Mouse (Mus musculus): ENCODE measurements around the gene Fer1l4. TPM values are rescaled to one million over a fixed set of nuclear protein-coding genes. Genes with fewer than 3 reads are reported as not detected.

Gene Fer1l4
- polyA plus RNA-seq, 1 experiment from 2014 or later, result 5.4 TPM

DNA sequence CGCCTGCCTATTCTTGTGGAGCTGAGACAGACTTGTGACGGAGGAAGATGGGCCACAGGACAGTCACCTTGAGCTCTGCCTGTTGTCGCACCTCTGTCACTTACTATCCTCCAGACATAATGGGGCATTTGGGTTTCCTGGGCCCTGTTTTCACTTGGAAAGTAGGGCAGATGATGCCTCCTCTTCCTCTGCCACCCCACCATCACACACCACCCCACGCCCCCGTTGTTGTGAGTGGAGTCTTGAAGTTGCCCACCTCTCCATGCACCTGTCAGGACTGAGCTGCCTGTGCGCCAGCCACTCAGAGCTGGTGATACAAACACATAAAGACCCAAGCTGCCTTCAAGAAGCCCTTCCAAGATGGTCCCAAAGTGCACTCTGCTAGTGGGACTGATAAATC lies 65.6 kb downstream of the Fer1l4 start:
- no peak overlapping the region for H3K4me3 ChIP-seq (replicated peaks; ENCODE audit: low read length)
- 98% methylated on average over 6 of the region's 6 CpGs for WGBS
- H3K9ac ChIP-seq (ENCODE audit: low read length), result no peak overlapping the region
- H3K36me3 ChIP-seq (ENCODE audit: control insufficient read depth, insufficient read depth, low read length), result peaks cover 30% of the 10 kb centered on the region
- no peak overlapping the region for H3K27ac ChIP-seq (ENCODE audit: low read length)
- no peak overlapping the region for H3K4me2 ChIP-seq (ENCODE audit: low read depth, low read length)
- no peaks in the 10 kb centered on the region for H3K9me3 ChIP-seq (replicated peaks; ENCODE audit: control insufficient read depth, low read length)
- no peaks in the 10 kb centered on the region for H3K27me3 ChIP-seq (ENCODE audit: control insufficient read depth, insufficient read depth, low read length)
- no peaks in the 10 kb centered on the region for H3K4me1 ChIP-seq (ENCODE audit: control insufficient read depth, insufficient read depth, low read length)
- no peak for ATAC-seq (ENCODE audit: insufficient read depth, low FRiP score)

GRCm38 (mm10) chr2:155985776-155986175 lies 67.0 kb downstream of the Fer1l4 start:
- ATAC-seq (ENCODE audit: insufficient read depth, low FRiP score), result no peak
- Histone ChIP-seq H3K4me2 (ENCODE audit: low read depth, low read length) (no peak overlapping the region), H3K4me1 (ENCODE audit: control insufficient read depth, insufficient read depth, low read length) (no peaks in the 10 kb centered on the region), H3K4me3 (replicated peaks; ENCODE audit: low read length) (no peak overlapping the region), H3K27ac (ENCODE audit: low read length) (no peak overlapping the region), H3K9me3 (replicated peaks; ENCODE audit: control insufficient read depth, low read length) (no peaks in the 10 kb centered on the region), H3K27me3 (ENCODE audit: control insufficient read depth, insufficient read depth, low read length) (no peaks in the 10 kb centered on the region), H3K9ac (ENCODE audit: low read length) (no peak overlapping the region), H3K36me3 (ENCODE audit: control insufficient read depth, insufficient read depth, low read length) (peaks cover 41% of the 10 kb centered on the region)
- WGBS, result 91% methylated on average over 7 of the region's 7 CpGs

DNA sequence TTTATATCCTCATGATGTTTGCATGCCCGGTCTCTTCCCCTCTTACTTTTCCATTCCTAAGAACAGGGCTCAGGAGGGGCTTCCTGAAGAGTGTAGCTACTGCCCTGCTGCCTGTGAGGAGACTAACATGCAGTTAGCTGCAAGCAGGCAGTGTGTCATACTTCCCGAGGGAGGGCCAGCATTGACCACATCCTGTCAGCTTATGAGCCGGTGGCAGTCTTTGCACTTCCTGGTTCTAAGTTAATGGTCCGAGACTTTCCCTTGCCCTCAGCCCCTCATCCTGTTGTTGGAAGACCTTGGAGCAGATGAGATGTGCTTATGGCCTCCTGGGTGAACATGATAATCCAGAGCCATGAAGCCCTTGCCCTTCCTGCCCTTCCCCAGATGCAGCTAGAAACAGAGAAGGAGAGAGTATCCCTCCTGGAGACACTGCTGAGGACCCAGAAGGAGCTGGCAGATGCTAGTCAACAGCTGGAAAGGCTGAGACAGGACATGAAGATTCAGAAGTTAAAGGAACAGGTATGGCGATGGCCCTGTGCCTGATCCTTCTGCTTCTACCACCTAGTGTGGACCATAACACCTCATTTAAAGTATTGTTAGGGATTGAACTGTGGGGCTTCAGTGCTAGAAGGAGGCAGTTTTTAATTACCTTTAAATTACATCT lies 73.3 kb downstream of the Fer1l4 start:
- no peak overlapping the region; the same call in 1 of the 2 replicates for H3K27ac ChIP-seq (ENCODE audit: low read length)
- 72% methylated on average over 5 of the region's 5 CpGs for WGBS
- H3K9ac ChIP-seq (ENCODE audit: low read length), result no peak overlapping the region
- H3K36me3 ChIP-seq (ENCODE audit: control insufficient read depth, insufficient read depth, low read length), result peaks cover 27% of the 10 kb centered on the region
- H3K9me3 ChIP-seq (replicated peaks; ENCODE audit: control insufficient read depth, low read length), result no peaks in the 10 kb centered on the region
- no peak overlapping the region for H3K4me2 ChIP-seq (ENCODE audit: low read depth, low read length)
- no peak for ATAC-seq (ENCODE audit: insufficient read depth, low FRiP score)
- no peaks in the 10 kb centered on the region for H3K27me3 ChIP-seq (ENCODE audit: control insufficient read depth, insufficient read depth, low read length)
- no peak overlapping the region for H3K4me3 ChIP-seq (replicated peaks; ENCODE audit: low read length)
- H3K4me1 ChIP-seq (ENCODE audit: control insufficient read depth, insufficient read depth, low read length), result no peaks in the 10 kb centered on the region

GRCm38 (mm10) chr2:155974087-155974731 lies 78.5 kb downstream of the Fer1l4 start:
- no peak overlapping the region for H3K4me2 ChIP-seq (ENCODE audit: low read depth, low read length)
- H3K4me1 ChIP-seq (ENCODE audit: control insufficient read depth, insufficient read depth, low read length), result no peaks in the 10 kb centered on the region
- no peak overlapping the region for H3K9ac ChIP-seq (ENCODE audit: low read length)
- H3K9me3 ChIP-seq (replicated peaks; ENCODE audit: control insufficient read depth, low read length), result no peaks in the 10 kb centered on the region
- H3K4me3 ChIP-seq (replicated peaks; ENCODE audit: low read length), result no peak overlapping the region
- ATAC-seq (ENCODE audit: insufficient read depth, low FRiP score), result no peak
- peaks cover 25% of the 10 kb centered on the region for H3K36me3 ChIP-seq (ENCODE audit: control insufficient read depth, insufficient read depth, low read length)
- no peaks in the 10 kb centered on the region for H3K27me3 ChIP-seq (ENCODE audit: control insufficient read depth, insufficient read depth, low read length)
- no peak overlapping the region for H3K27ac ChIP-seq (ENCODE audit: low read length)
- 77% methylated on average over 14 of the region's 14 CpGs for WGBS

DNA sequence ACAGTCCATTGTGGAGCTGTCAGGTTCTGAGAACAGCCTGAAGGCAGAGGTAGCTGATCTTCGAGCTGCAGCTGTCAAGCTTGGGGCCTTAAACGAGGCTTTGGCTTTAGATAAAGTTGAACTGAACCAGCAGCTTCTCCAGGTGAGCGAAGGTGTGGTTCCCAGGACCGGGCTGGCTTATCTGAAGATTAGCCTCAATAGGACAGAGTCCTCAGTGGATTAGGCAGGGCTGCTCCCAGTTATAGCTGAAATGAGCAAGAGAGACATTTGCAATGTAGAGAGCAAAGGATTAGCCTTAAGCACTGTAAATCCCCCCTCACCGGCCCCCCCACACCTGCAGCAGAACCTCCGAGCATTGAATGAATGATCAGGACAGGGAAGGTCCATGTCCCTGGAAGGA lies 79.4 kb downstream of the Fer1l4 start:
- 75% methylated on average over 6 of the region's 6 CpGs for WGBS
- Histone ChIP-seq H3K9ac (ENCODE audit: low read length) (no peak overlapping the region), H3K36me3 (ENCODE audit: control insufficient read depth, insufficient read depth, low read length) (peaks cover 25% of the 10 kb centered on the region), H3K27ac (ENCODE audit: low read length) (no peak overlapping the region), H3K9me3 (replicated peaks; ENCODE audit: control insufficient read depth, low read length) (no peaks in the 10 kb centered on the region), H3K27me3 (ENCODE audit: control insufficient read depth, insufficient read depth, low read length) (no peaks in the 10 kb centered on the region), H3K4me2 (ENCODE audit: low read depth, low read length) (no peak overlapping the region), H3K4me1 (ENCODE audit: control insufficient read depth, insufficient read depth, low read length) (no peaks in the 10 kb centered on the region), H3K4me3 (replicated peaks; ENCODE audit: low read length) (no peak overlapping the region)
- no peak for ATAC-seq (ENCODE audit: insufficient read depth, low FRiP score)

Other genes starting within 250 kb of the Fer1l4 start
- gene BC029722, start 233.5 kb downstream of the Fer1l4 start, polyA plus RNA-seq (2015; fragmentation: Nextera tagmentation; extraction: Ambion mirVana), result 22.1 and 25.7 TPM in 2 replicates
- gene Eif6, start 226.0 kb downstream of the Fer1l4 start, polyA plus RNA-seq (2015; fragmentation: Nextera tagmentation; extraction: Ambion mirVana), result 221 and 238 TPM in 2 replicates
- 5.4 and 5.8 TPM in 2 replicates for gene Fam83c, start 218.1 kb downstream of the Fer1l4 start, polyA plus RNA-seq (2015; fragmentation: Nextera tagmentation; extraction: Ambion mirVana)
- 66.5 and 67.1 TPM in 2 replicates for gene Uqcc1, start 122.6 kb downstream of the Fer1l4 start, polyA plus RNA-seq (2015; fragmentation: Nextera tagmentation; extraction: Ambion mirVana)
- gene Gm15557, start 112.2 kb downstream of the Fer1l4 start, polyA plus RNA-seq (2015; fragmentation: Nextera tagmentation; extraction: Ambion mirVana), result not detected in 2 replicates
- 1.2 and 1.3 TPM in 2 replicates for gene Gdf5, start 107.6 kb downstream of the Fer1l4 start, polyA plus RNA-seq (2015; fragmentation: Nextera tagmentation; extraction: Ambion mirVana)
- 12.3 and 16.3 TPM in 2 replicates for gene Cep250, start 96.5 kb downstream of the Fer1l4 start, polyA plus RNA-seq (2015; fragmentation: Nextera tagmentation; extraction: Ambion mirVana)
- gene 6430550D23Rik, start 45.0 kb downstream of the Fer1l4 start, polyA plus RNA-seq (2015; fragmentation: Nextera tagmentation; extraction: Ambion mirVana), result 1.7 and 1.8 TPM in 2 replicates
- gene Ergic3, start 44.9 kb downstream of the Fer1l4 start, polyA plus RNA-seq (2015; fragmentation: Nextera tagmentation; extraction: Ambion mirVana), result 209 and 240 TPM in 2 replicates
- gene Spag4, start 12.2 kb upstream of the Fer1l4 start, polyA plus RNA-seq (2015; fragmentation: Nextera tagmentation; extraction: Ambion mirVana), result 2.0 and 2.7 TPM in 2 replicates
- 57.7 and 62.0 TPM in 2 replicates for gene Cpne1, start 59.0 kb upstream of the Fer1l4 start, polyA plus RNA-seq (2015; fragmentation: Nextera tagmentation; extraction: Ambion mirVana)
- 22.5 and 23.9 TPM in 2 replicates for gene Rbm12, start 59.0 kb upstream of the Fer1l4 start, polyA plus RNA-seq (2015; fragmentation: Nextera tagmentation; extraction: Ambion mirVana)
- gene Gm28036, start 74.1 kb upstream of the Fer1l4 start, polyA plus RNA-seq (2015; fragmentation: Nextera tagmentation; extraction: Ambion mirVana), result 12.3 and 19.8 TPM in 2 replicates
- gene Romo1, start 91.1 kb upstream of the Fer1l4 start, polyA plus RNA-seq (2015; fragmentation: Nextera tagmentation; extraction: Ambion mirVana), result 302 and 344 TPM in 2 replicates
- 51.0 and 51.1 TPM in 2 replicates for gene Nfs1, start 91.2 kb upstream of the Fer1l4 start, polyA plus RNA-seq (2015; fragmentation: Nextera tagmentation; extraction: Ambion mirVana)
- gene Rbm39, start 127.3 kb upstream of the Fer1l4 start, polyA plus RNA-seq (2015; fragmentation: Nextera tagmentation; extraction: Ambion mirVana), result 504 and 551 TPM in 2 replicates
- gene Phf20, start 143.5 kb upstream of the Fer1l4 start, polyA plus RNA-seq (2015; fragmentation: Nextera tagmentation; extraction: Ambion mirVana), result 50.9 and 57.2 TPM in 2 replicates

All from stomach, embryonic 16.5 days (tissue).